Mouse (Mus musculus): ENCODE measurements at regions not wholly inside any gene's neighbourhood (a gene's known extent, or its start where the extent isn't known, plus 50 kb on each side); places are given as distances from the start of the nearest gene placed in this dataset.

DNA sequence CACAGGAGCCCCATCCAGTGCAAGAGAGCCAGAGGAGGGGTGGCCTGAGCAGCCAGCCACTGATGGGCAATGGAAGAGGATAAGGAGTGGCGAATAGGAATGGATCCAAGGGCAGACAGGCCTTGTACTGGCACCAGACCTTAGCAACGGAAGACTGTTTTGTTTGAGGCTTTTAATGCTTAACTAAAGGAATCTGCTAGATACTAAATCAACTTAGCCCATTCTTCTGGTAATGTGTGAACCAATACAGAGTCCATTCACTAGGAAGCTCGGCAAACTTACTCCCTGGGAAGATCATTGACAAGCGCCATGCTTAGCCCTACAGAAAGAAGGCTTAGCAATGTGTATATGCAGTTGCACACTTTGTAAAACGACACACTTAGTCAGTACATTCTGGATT lies 243.8 kb downstream of the Map2k4 start:
- Histone ChIP-seq H3K27me3 (ENCODE audit: insufficient read depth, poor library complexity, severe bottlenecking) (no peaks in the 10 kb centered on the region), H3K27ac (no peak overlapping the region), H3K4me3 (no peak overlapping the region), H3K36me3 (no peaks in the 10 kb centered on the region), H3K9me3 (no peaks in the 10 kb centered on the region), H3K4me1 (no peaks in the 10 kb centered on the region; the same call in 1 of the 2 replicates)
- 87% methylated on average over 5 of the region's 5 CpGs for WGBS
- DNase-seq (ENCODE audit: low spot score) = no peak

DNA sequence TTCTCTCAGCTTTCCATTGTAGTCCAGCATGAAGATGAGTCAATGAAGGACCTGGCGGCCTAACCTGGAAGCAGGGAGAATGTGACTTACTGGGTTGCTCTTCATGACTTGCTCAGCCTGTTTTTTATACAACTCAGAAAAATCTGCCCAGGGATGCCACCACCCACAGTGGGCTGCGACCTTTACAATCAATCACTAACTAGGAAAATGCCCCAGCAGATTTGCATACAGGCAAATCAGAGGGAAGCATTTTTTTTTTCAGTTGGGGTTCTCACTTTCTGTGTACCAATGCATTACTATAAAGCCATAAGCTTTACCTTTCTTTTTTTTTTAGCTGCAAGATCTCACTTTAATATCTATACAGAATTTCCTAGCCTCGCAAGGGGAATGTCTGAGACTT lies 244.5 kb downstream of the Map2k4 start:
- Histone ChIP-seq H3K9me3 (no peaks in the 10 kb centered on the region), H3K4me3 (no peak overlapping the region), H3K27me3 (ENCODE audit: insufficient read depth, poor library complexity, severe bottlenecking) (no peaks in the 10 kb centered on the region), H3K36me3 (no peaks in the 10 kb centered on the region), H3K4me1 (no peaks in the 10 kb centered on the region; the same call in 1 of the 2 replicates), H3K27ac (no peak overlapping the region)
- 86% methylated on average over 3 of the region's 3 CpGs for WGBS
- DNase-seq (ENCODE audit: low spot score) = no peak

DNA sequence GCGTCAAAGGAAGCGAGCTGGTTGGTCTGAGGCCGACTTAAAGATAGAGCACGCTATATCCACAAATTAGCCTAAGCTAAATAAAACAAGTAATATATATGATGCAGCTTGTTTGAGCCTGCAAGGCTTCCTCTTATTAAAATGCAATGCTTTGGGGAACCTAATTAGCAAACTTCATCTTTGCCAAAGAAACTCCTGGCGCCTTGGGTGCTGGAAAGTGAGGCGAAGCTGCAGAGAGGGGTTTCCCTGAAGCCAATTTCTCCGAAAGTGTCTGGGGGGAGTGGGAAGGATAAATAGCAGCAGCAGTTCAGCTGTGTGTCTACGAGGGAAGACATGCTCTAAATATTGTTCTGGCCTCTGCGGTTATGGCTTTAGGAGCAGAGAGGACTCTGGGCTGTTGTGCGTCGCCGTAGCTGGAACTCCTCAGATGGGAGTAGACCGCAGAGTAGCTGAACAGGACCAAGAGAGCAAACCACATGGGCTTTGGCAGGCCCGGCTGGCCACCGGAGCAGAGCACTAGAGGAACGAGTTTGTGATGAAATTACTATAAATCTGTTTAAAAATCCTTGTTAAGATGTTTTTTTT lies 251.0 kb downstream of the Map2k4 start:
- Histone ChIP-seq H3K27me3 (ENCODE audit: insufficient read depth, poor library complexity, severe bottlenecking) (no peaks in the 10 kb centered on the region), H3K4me1 (no peaks in the 10 kb centered on the region), H3K36me3 (no peaks in the 10 kb centered on the region), H3K9me3 (no peaks in the 10 kb centered on the region), H3K27ac (no peak overlapping the region), H3K4me3 (no peak overlapping the region)
- DNase-seq (ENCODE audit: low spot score) = no peak
- WGBS = 89% methylated on average over 16 of the region's 16 CpGs

DNA sequence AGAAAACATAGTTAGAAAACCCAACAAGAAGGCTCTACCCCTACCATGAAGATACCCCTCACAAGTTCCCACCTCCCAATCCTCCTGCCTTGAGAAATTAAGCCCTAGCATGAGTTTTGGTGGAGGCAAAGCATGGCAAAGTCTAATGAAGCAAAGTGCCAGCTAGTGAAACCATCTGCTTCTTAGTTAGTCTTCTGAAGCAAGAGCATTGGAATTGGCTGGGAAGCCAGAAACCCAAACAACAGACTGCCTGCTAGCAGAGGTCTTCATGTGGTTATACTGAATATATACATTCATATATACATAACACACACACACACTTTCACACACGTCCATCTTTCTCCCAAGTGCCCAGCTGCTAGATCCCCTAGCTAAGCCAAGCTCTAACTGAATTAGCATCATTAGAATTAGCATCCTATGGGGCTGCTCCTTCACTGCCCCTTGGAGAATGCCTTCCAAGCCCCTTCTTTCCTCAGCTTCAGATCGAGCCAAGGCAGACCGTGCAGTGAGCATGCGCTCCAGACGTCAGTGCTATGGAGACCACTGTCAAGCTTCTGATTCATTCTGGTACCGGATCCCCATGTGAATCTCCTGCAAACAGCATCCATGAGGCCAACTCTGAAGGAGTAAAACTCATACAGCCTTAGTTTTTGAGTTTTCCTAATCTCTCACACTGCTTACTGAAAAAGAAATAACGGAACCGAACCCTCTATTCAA lies 252.2 kb downstream of the Map2k4 start:
- Histone ChIP-seq H3K4me1 (no peaks in the 10 kb centered on the region), H3K36me3 (no peaks in the 10 kb centered on the region)
- WGBS = 90% methylated on average over 8 of the region's 8 CpGs

DNA sequence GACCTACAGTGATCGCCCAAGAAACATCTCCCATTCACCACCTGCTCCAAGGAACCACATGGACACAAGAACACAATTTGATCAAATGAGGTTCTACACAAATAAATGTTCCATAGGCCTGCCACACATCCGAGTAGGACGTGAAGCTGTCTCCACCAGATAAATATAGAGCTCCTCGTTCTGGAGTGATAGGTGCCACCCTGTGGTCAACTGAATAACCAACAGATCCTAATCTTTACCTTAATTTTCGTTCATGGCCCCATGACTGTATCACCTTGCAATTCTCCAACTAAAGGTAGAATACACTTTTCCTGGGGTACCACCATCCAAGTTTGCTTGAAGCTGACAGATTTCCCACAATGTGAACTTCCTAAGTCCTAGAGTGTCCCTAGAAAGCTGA lies 257.4 kb downstream of the Map2k4 start:
- Histone ChIP-seq H3K27ac (no peak overlapping the region), H3K4me3 (no peak overlapping the region), H3K9me3 (no peaks in the 10 kb centered on the region), H3K27me3 (ENCODE audit: insufficient read depth, poor library complexity, severe bottlenecking) (no peaks in the 10 kb centered on the region), H3K36me3 (no peaks in the 10 kb centered on the region), H3K4me1 (no peaks in the 10 kb centered on the region)
- no peak for DNase-seq (ENCODE audit: low spot score)
- WGBS = 65% methylated on average over 5 of the region's 5 CpGs

More for the DNA sequence above, 252.2 kb downstream of the Map2k4 start:
- Histone ChIP-seq H3K27ac (no peak overlapping the region), H3K27me3 (ENCODE audit: insufficient read depth, poor library complexity, severe bottlenecking) (no peaks in the 10 kb centered on the region), H3K9me3 (no peaks in the 10 kb centered on the region), H3K4me3 (no peak overlapping the region)
- DNase-seq (ENCODE audit: low spot score) = no peak

- Histone ChIP-seq H3K4me3 (no peak overlapping the region), H3K36me3 (no peaks in the 10 kb centered on the region), H3K27me3 (ENCODE audit: insufficient read depth, poor library complexity, severe bottlenecking) (no peaks in the 10 kb centered on the region), H3K27ac (no peak overlapping the region), H3K9me3 (no peaks in the 10 kb centered on the region), H3K4me1 (no peaks in the 10 kb centered on the region)
- WGBS = 82% methylated on average over 19 of the region's 19 CpGs
- DNase-seq (ENCODE audit: low spot score) = no peak
These were observed 235.5 kb upstream of the Myocd start for GRCm38 (mm10) chr11:65505106-65505865.

DNA sequence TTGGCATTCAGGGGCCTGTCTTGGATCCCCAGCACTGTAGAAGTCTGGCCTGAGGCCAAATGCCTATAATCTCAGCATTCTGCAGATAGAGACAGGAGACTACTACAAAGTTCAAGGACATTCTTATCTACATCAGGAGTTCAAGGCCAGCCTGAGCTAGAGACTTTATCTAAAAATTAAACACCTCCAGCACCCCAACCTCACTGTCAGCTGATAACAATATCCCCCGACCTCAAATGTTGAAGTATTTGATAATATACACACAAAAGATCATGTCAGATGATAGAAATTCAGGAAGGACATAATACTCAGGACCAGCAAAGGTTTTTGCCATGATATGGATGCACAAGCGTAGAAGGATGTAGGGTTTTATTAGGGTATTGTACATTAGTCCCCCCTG lies 228.2 kb upstream of the Myocd start:
- no peak overlapping the region for H3K4me3 ChIP-seq
- H3K9me3 ChIP-seq = no peaks in the 10 kb centered on the region
- H3K36me3 ChIP-seq = no peaks in the 10 kb centered on the region
- no peaks in the 10 kb centered on the region for H3K27me3 ChIP-seq (ENCODE audit: insufficient read depth, poor library complexity, severe bottlenecking)
- 70% methylated on average over 2 of the region's 2 CpGs for WGBS
- no peak overlapping the region for H3K27ac ChIP-seq
- peaks cover 5% of the 10 kb centered on the region; the same call in 1 of the 2 replicates for H3K4me1 ChIP-seq
- DNase-seq (ENCODE audit: low spot score) = no peak

DNA sequence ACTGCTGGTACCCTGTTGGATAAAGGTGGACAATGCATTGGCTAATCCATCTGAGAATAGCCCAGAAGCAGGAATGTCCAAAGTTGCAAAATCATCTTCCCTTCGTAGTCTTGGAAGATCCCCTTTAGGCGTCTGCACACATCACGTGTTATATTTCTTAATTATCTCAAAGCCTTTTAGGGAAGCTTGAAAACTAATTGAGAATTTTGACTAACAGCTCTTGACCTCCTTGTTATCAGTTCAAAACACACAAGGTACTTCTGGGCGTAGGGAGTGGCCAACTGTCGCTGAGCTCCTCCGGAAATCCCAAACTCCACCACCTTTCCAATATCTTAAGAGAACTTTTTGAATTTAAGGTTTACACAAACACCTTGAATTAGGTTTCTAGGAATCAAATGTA lies 227.6 kb upstream of the Myocd start:
- Histone ChIP-seq H3K4me3 (no peak overlapping the region), H3K27ac (no peak overlapping the region), H3K4me1 (peaks cover 5% of the 10 kb centered on the region; the same call in 1 of the 2 replicates), H3K27me3 (ENCODE audit: insufficient read depth, poor library complexity, severe bottlenecking) (no peaks in the 10 kb centered on the region), H3K36me3 (no peaks in the 10 kb centered on the region), H3K9me3 (no peaks in the 10 kb centered on the region)
- DNase-seq (ENCODE audit: low spot score) = no peak
- WGBS = 86% methylated on average over 6 of the region's 6 CpGs

- Histone ChIP-seq H3K9me3 (no peaks in the 10 kb centered on the region), H3K27me3 (ENCODE audit: insufficient read depth, poor library complexity, severe bottlenecking) (no peaks in the 10 kb centered on the region), H3K4me1 (peaks cover 5% of the 10 kb centered on the region; the same call in 1 of the 2 replicates), H3K4me3 (no peak overlapping the region), H3K27ac (no peak overlapping the region), H3K36me3 (no peaks in the 10 kb centered on the region)
- WGBS = 27% methylated on average over 11 of the region's 11 CpGs
- no peak for DNase-seq (ENCODE audit: low spot score)
These were observed 225.2 kb upstream of the Myocd start for GRCm38 (mm10) chr11:65495034-65495433.

- DNase-seq (ENCODE audit: low spot score) = no peak
- Histone ChIP-seq H3K27me3 (ENCODE audit: insufficient read depth, poor library complexity, severe bottlenecking) (no peaks in the 10 kb centered on the region), H3K9me3 (no peaks in the 10 kb centered on the region), H3K4me3 (no peak overlapping the region), H3K36me3 (no peaks in the 10 kb centered on the region), H3K4me1 (peaks cover 4% of the 10 kb centered on the region; the same call in 1 of the 2 replicates), H3K27ac (no peak overlapping the region)
- WGBS = 87% methylated on average over 3 of the region's 3 CpGs
These were observed 220.6 kb upstream of the Myocd start for GRCm38 (mm10) chr11:65490426-65490825.

DNA sequence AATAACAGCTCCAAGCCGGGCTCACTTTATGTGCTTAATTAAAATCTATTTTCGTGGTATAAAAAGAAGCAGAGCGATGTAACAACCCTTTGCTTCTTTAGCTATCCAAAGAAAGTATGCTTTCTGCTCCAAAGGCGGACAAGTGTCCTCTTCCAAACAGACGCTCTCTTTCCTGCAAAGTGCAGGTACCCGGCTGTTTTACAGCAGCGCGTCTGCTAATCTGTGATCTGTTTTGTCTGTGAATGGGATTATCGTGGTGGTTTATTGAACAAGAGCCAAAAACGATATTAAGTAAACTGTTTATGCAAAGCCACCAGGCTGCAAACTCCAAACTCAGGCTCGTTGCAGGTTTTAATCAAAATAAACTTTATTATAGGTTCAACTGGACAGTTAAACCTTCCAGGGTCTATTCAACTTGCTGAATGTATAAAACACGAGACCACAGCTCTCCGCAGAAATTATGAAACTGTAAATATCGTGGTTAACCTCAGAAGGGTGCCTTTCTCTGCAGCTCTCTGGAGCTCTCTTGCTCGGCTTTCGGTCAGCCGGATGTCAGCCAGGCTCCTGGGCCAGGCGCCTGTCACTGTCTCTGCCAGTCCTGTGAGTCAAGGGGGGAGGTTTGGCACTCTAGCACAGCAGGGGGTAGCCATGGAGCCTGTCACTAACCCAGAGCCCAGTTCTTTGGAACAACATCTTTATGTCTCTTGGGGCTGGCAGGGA lies 206.2 kb upstream of the Myocd start:
- WGBS = 78% methylated on average over 18 of the region's 18 CpGs
- no peaks in the 10 kb centered on the region for H3K9me3 ChIP-seq
- no peaks in the 10 kb centered on the region for H3K4me1 ChIP-seq
- H3K27me3 ChIP-seq (ENCODE audit: insufficient read depth, poor library complexity, severe bottlenecking) = no peaks in the 10 kb centered on the region
- no peak for DNase-seq (ENCODE audit: low spot score)
- H3K36me3 ChIP-seq = no peaks in the 10 kb centered on the region
- no peak overlapping the region for H3K4me3 ChIP-seq
- H3K27ac ChIP-seq = no peak overlapping the region

DNA sequence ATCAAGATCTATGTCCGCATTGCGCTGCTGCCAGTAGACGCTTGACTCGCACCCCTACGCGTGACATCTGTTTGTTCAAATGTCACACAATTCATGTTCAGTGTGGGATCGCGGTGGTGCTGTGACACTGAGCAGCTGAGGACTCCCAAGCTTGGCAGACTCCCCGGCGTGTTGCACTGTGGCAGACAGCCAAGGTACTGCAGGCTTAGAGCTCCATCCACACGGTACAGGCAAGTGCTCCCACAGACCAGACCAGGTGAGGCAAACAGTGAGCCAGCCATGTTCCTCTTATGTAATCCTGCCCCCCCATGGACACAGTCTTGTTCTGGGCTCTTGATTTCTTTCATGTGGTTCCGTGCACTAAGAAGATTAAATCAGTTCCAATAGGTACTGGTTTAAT lies 205.5 kb upstream of the Myocd start:
- H3K27me3 ChIP-seq (ENCODE audit: insufficient read depth, poor library complexity, severe bottlenecking) = no peaks in the 10 kb centered on the region
- no peak overlapping the region for H3K27ac ChIP-seq
- H3K36me3 ChIP-seq = no peaks in the 10 kb centered on the region
- H3K4me1 ChIP-seq = no peaks in the 10 kb centered on the region
- WGBS = 91% methylated on average over 12 of the region's 12 CpGs
- no peak for DNase-seq (ENCODE audit: low spot score)
- no peak overlapping the region for H3K4me3 ChIP-seq
- no peaks in the 10 kb centered on the region for H3K9me3 ChIP-seq

Measured in heart, embryonic 10.5 days (tissue).